Mouse (Mus musculus) small intestine, adult 2 months (tissue): ENCODE measurements around the gene Cpa3.

Experiments used
- CTCF ChIP-seq: fragments of 200-500 bp; IDR thresholded peaks from 2 replicates; pipeline ENCODE4 v1.5.1; 2012; ENCODE audit warnings: low read depth, mild to moderate bottlenecking, control low read depth, inconsistent platforms, low read length, moderate library complexity, mixed read lengths; ENCODE audit not compliant: insufficient replicate concordance, insufficient read length; ENCODE audit errors: extremely low read depth
- POLR2A ChIP-seq: fragments of 200-500 bp; IDR thresholded peaks from 2 replicates; pipeline ENCODE4 v1.6.1; 2012; ENCODE audit warnings: low read depth, mild to moderate bottlenecking, control low read depth, inconsistent platforms, low read length, moderate library complexity

DNA sequence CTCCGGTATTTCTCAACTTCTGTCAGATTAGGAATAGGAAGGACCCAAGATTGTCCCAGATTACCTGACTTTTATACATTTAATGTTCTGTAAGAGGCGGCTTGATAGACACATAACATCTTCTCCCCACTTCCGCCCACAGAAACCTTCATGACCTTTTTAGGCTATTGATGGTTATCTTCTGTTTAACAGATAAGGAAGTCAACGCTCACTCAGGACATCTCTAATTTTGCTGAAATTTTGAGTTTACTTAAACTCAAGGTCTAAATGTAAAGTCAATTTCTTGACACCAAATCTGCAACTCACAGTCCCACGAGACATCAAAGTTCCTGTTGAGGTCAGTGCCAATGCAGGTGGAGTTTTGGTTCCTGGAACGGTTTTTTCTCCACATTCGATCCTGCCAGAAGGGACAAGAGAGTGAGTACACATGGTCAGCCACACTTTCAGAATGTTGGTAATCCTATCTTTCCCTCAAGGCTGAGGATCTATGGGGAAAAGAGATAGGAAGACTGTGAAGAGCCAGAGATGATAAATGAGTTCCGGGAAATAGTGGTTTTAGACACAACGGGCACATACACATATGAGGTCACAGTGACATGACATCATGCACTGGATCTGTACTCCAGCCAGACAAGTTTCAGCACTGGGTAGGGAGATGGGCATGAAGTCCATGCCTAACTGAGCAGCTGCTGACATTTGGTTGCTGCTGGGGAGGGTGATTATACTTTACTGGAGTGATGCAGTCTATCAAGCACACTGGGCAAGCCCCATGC lies 18.9 kb downstream of the Cpa3 start:
- TF ChIP-seq CTCF = no peak
- TF ChIP-seq POLR2A = no peak
